Mouse (Mus musculus) thymus, adult 18-20 months (tissue): Measurements from ENCODE around the gene Nelfb.

Experiments used
- DNase-seq, 2 experiments: peaks; one replicate each; pipeline ENCODE4 v3.0.0; 2022; ENCODE audit warnings: mixed read lengths in 2 of 2

The Nelfb gene

GRCm38 (mm10) chr2:25229582-25229981 lies 18.3 kb upstream of the Nelfb start:
- DNase-seq, result no peak

GRCm38 (mm10) chr2:25228995-25229530 lies 17.8 kb upstream of the Nelfb start:
- no peak for DNase-seq

GRCm38 (mm10) chr2:25228431-25228889 lies 17.2 kb upstream of the Nelfb start:
- peak; percentile 70 to 76 for DNase-seq

GRCm38 (mm10) chr2:25227406-25227805 lies 16.1 kb upstream of the Nelfb start:
- DNase-seq, result no peak

- no peak for DNase-seq
Measured at GRCm38 (mm10) chr2:25226864-25227263, 15.6 kb upstream of the Nelfb start.

GRCm38 (mm10) chr2:25225811-25226379 lies 14.6 kb upstream of the Nelfb start:
- no peak for DNase-seq

GRCm38 (mm10) chr2:25224766-25225752 lies 13.8 kb upstream of the Nelfb start:
- DNase-seq, result peak; percentile 99 to 100

- no peak for DNase-seq
Measured at GRCm38 (mm10) chr2:25224492-25224765, 13.1 kb upstream of the Nelfb start, which contains the start of gene Tubb4b. TSS of gene Tubb4b (minus strand) at chr2:25224702.

- DNase-seq, result peak; percentile 74 to 79
Measured at GRCm38 (mm10) chr2:25223681-25224491, 12.6 kb upstream of the Nelfb start.

GRCm38 (mm10) chr2:25221331-25221772 lies 10.1 kb upstream of the Nelfb start:
- no peak for DNase-seq

GRCm38 (mm10) chr2:25218445-25218844 lies 7.2 kb upstream of the Nelfb start, which contains the start of gene Fam166a:
TSS of gene Fam166a (plus strand) at chr2:25218745.
- no peak for DNase-seq

- no peak for DNase-seq
Measured at GRCm38 (mm10) chr2:25217666-25218065, 6.4 kb upstream of the Nelfb start.

- DNase-seq, result no peak
Measured at GRCm38 (mm10) chr2:25214444-25214843, 3.2 kb upstream of the Nelfb start, which contains the start of gene Stpg3. TSS of gene Stpg3 (minus strand) at chr2:25214637.

GRCm38 (mm10) chr2:25213266-25213865 lies 2.1 kb upstream of the Nelfb start:
- no peak for DNase-seq

- DNase-seq, result no peak
Measured at GRCm38 (mm10) chr2:25210686-25211085, 603 bp downstream of the Nelfb start.

GRCm38 (mm10) chr2:25207593-25207992 lies 3.7 kb downstream of the Nelfb start:
- no peak for DNase-seq

- no peak for DNase-seq
Measured at GRCm38 (mm10) chr2:25203631-25204214, 7.6 kb downstream of the Nelfb start.

- no peak for DNase-seq
Measured at GRCm38 (mm10) chr2:25200631-25201030, 10.7 kb downstream of the Nelfb start.

- DNase-seq, result no peak
Measured at GRCm38 (mm10) chr2:25197946-25198345, 13.3 kb downstream of the Nelfb start.

GRCm38 (mm10) chr2:25197191-25197590 lies 14.1 kb downstream of the Nelfb start:
- no peak for DNase-seq

- peak; percentile 68 to 84 for DNase-seq
Measured at GRCm38 (mm10) chr2:25196172-25196954, 14.9 kb downstream of the Nelfb start, which contains the start of gene Tor4a. TSS of gene Tor4a (minus strand) at chr2:25196886.
